In genomic region chr12:83972117-83972516, GRCm38 (mm10) we compare ENCODE assay signal across 9 mouse cellular contexts. TPM values are rescaled to one million over a fixed set of nuclear protein-coding genes. Genes with fewer than 3 reads are reported as not detected.
DNase-seq lines count a peak whose midpoint lies in the region; ATAC-seq and TF ChIP-seq lines count a peak whose summit lies in the region.
"Had no signal": no experiment of that assay in that cellular context is flagged by ENCODE, and none has a peak within 500 bp of the region (broad histone marks: within the 10 kb centered on the region; RNA-seq: fewer than 3 reads in every experiment).

No protein-coding gene starts in this region.

- no peak for ATAC-seq in hindbrain, embryonic 13.5 days (ENCODE audit: low FRiP score)
- peak; percentile 81 for ATAC-seq in intestine, embryonic 16.5 days
- ATAC-seq in liver, embryonic 13.5 days (ENCODE audit: low read depth): peak; percentile 39; the same call in 1 of the 2 replicates
- ATAC-seq in stomach, postnatal 0 days (ENCODE audit: low FRiP score, low TSS enrichment): peak; percentile 74

- WGBS in hindbrain, embryonic 10.5 days: 68% methylated on average over 2 of the region's 2 CpGs
- WGBS in hindbrain, embryonic 13.5 days: 79% methylated on average over 2 of the region's 2 CpGs
- 64% methylated on average over 2 of the region's 2 CpGs for WGBS in intestine, embryonic 16.5 days
- WGBS in liver, embryonic 13.5 days (ENCODE audit: insufficient replicate concordance): 41% methylated on average over 2 of the region's 2 CpGs
- WGBS in stomach, postnatal 0 days: 34% methylated on average over 2 of the region's 2 CpGs

- no peak for TF ChIP-seq POLR2A in brain, embryonic 14.5 days (IDR thresholded peaks at IDR 0.05; ENCODE audit: borderline replicate concordance, extremely low read depth, insufficient read depth, insufficient read length, poor library complexity, severe bottlenecking)

- H3K4me2 ChIP-seq in hindbrain, embryonic 13.5 days: no peak overlapping the region
- H3K4me2 ChIP-seq in intestine, embryonic 16.5 days (ENCODE audit: low read depth, low read length): no peak overlapping the region
- H3K4me2 ChIP-seq in liver, embryonic 13.5 days: no peak overlapping the region
- no peak overlapping the region for H3K4me2 ChIP-seq in stomach, postnatal 0 days (replicated peaks; ENCODE audit: low read depth)
- H3K4me2 ChIP-seq: embryonic facial prominence, embryonic 13.5 days had no signal

- peak; percentile 6 for DNase-seq in hindbrain, embryonic 10.5 days (ENCODE audit: low spot score)
- peak; percentile 35 to 57 for DNase-seq in CD8-positive naive resting alpha-beta T cell, adult 2 months (ENCODE audit: low read depth in 2 of 2, low spot score in 2 of 2)
- DNase-seq in brain, embryonic 14.5 days (ENCODE audit: low read depth): peak; percentile 64
- DNase-seq in liver, embryonic 13.5 days: no peak
- peak; percentile 48 for DNase-seq in stomach, postnatal 0 days (ENCODE audit: low spot score)
- DNase-seq in ovary, postnatal 10 days (ENCODE audit: low spot score): no peak

- TF ChIP-seq EP300 in stomach, postnatal 0 days (optimal IDR thresholded peaks at IDR 0.05): no peak

- H3K36me3 ChIP-seq in hindbrain, embryonic 10.5 days: no peaks in the 10 kb centered on the region
- no peaks in the 10 kb centered on the region for H3K36me3 ChIP-seq in hindbrain, embryonic 13.5 days
- H3K36me3 ChIP-seq in intestine, embryonic 16.5 days (ENCODE audit: control insufficient read depth, insufficient read depth, low read length): no peaks in the 10 kb centered on the region
- no peaks in the 10 kb centered on the region for H3K36me3 ChIP-seq in liver, embryonic 13.5 days
- no peaks in the 10 kb centered on the region for H3K36me3 ChIP-seq in stomach, postnatal 0 days (ENCODE audit: control insufficient read depth, insufficient read depth, low read length)
- H3K36me3 ChIP-seq: embryonic facial prominence, embryonic 13.5 days had no signal

- TF ChIP-seq CTCF in brain, embryonic 14.5 days (IDR thresholded peaks at IDR 0.05; ENCODE audit: borderline replicate concordance, extremely low read depth, insufficient read depth, insufficient read length): peak; percentile 59
- TF ChIP-seq CTCF in stomach, postnatal 0 days (IDR thresholded peaks at IDR 0.05; ENCODE audit: low read depth): peak; percentile 84

- H3K27me3 ChIP-seq in hindbrain, embryonic 10.5 days (ENCODE audit: insufficient read depth, poor library complexity, severe bottlenecking): no peaks in the 10 kb centered on the region
- no peaks in the 10 kb centered on the region for H3K27me3 ChIP-seq in hindbrain, embryonic 13.5 days
- no peaks in the 10 kb centered on the region for H3K27me3 ChIP-seq in intestine, embryonic 16.5 days (replicated peaks; ENCODE audit: control insufficient read depth, insufficient read depth, low read length)
- H3K27me3 ChIP-seq in liver, embryonic 13.5 days: no peaks in the 10 kb centered on the region
- no peaks in the 10 kb centered on the region for H3K27me3 ChIP-seq in stomach, postnatal 0 days (ENCODE audit: control insufficient read depth, insufficient read depth, low read length)
- H3K27me3 ChIP-seq: embryonic facial prominence, embryonic 13.5 days had no signal

- H3K9ac ChIP-seq in hindbrain, embryonic 13.5 days: no peak overlapping the region
- no peak overlapping the region for H3K9ac ChIP-seq in intestine, embryonic 16.5 days (ENCODE audit: low read depth, low read length)
- no peak overlapping the region for H3K9ac ChIP-seq in liver, embryonic 13.5 days
- no peak overlapping the region for H3K9ac ChIP-seq in stomach, postnatal 0 days (ENCODE audit: low read length)
- H3K9ac ChIP-seq: embryonic facial prominence, embryonic 13.5 days had no signal

- no peaks in the 10 kb centered on the region for H3K9me3 ChIP-seq in hindbrain, embryonic 10.5 days
- peaks cover 5% of the 10 kb centered on the region; the same call in 1 of the 2 replicates for H3K9me3 ChIP-seq in hindbrain, embryonic 13.5 days
- H3K9me3 ChIP-seq in intestine, embryonic 16.5 days (ENCODE audit: control insufficient read depth, low read length): no peaks in the 10 kb centered on the region
- H3K9me3 ChIP-seq in liver, embryonic 13.5 days (replicated peaks): no peaks in the 10 kb centered on the region
- H3K9me3 ChIP-seq in stomach, postnatal 0 days (ENCODE audit: control insufficient read depth, low read length): no peaks in the 10 kb centered on the region

- H3K27ac ChIP-seq in hindbrain, embryonic 10.5 days: no peak overlapping the region
- no peak overlapping the region for H3K27ac ChIP-seq in hindbrain, embryonic 13.5 days
- H3K27ac ChIP-seq in intestine, embryonic 16.5 days (ENCODE audit: low read length): no peak overlapping the region
- H3K27ac ChIP-seq in liver, embryonic 13.5 days: no peak overlapping the region
- H3K27ac ChIP-seq in stomach, postnatal 0 days (replicated peaks): no peak overlapping the region
- H3K27ac ChIP-seq: embryonic facial prominence, embryonic 13.5 days had no signal

- no peaks in the 10 kb centered on the region for H3K4me1 ChIP-seq in hindbrain, embryonic 10.5 days (replicated peaks)
- H3K4me1 ChIP-seq in hindbrain, embryonic 13.5 days (replicated peaks): no peaks in the 10 kb centered on the region
- H3K4me1 ChIP-seq in intestine, embryonic 16.5 days (ENCODE audit: control insufficient read depth, insufficient read depth, low read length): 0 out of 2 replicates have a peak, but pooled peaks cover 3% of the 10 kb centered on the region
- 0 out of 2 replicates have a peak, but pooled peaks cover 2% of the 10 kb centered on the region for H3K4me1 ChIP-seq in liver, embryonic 13.5 days (replicated peaks)
- H3K4me1 ChIP-seq in stomach, postnatal 0 days (replicated peaks; ENCODE audit: control insufficient read depth, insufficient read depth): no peaks in the 10 kb centered on the region
- H3K4me1 ChIP-seq: embryonic facial prominence, embryonic 13.5 days had no signal

- no peak overlapping the region for H3K4me3 ChIP-seq in hindbrain, embryonic 10.5 days
- no peak overlapping the region for H3K4me3 ChIP-seq in hindbrain, embryonic 13.5 days
- no peak overlapping the region for H3K4me3 ChIP-seq in intestine, embryonic 16.5 days (ENCODE audit: low read length)
- H3K4me3 ChIP-seq in liver, embryonic 13.5 days (replicated peaks): no peak overlapping the region
- no peak overlapping the region for H3K4me3 ChIP-seq in stomach, postnatal 0 days (ENCODE audit: low read depth, low read length)
- H3K4me3 ChIP-seq: embryonic facial prominence, embryonic 13.5 days had no signal

RNA-seq across cellular contexts. Expression of gene Heatr4, which starts 12.5 kb away (rescaled TPM):
- polyA plus RNA-seq in hindbrain, embryonic 10.5 days (2016; fragmentation: Nextera tagmentation; extraction: Ambion mirVana): not detected in 2 replicates
- polyA plus RNA-seq in hindbrain, embryonic 13.5 days (2015; fragmentation: Nextera tagmentation; extraction: Ambion mirVana): not detected in 2 replicates
- not detected in 2 replicates for polyA plus RNA-seq in brain, embryonic 14.5 days (2012; rRNA removed)
- not detected in 2 replicates for polyA plus RNA-seq in intestine, embryonic 16.5 days (2015; fragmentation: Nextera tagmentation; extraction: Ambion mirVana)
- polyA plus RNA-seq in liver, embryonic 13.5 days (2015; fragmentation: Nextera tagmentation; extraction: Ambion mirVana): not detected in 2 replicates
- polyA plus RNA-seq in stomach, postnatal 0 days (2015; fragmentation: Nextera tagmentation; extraction: Ambion mirVana): 0.06 TPM in 1 of 2 replicates, not detected in the other
- polyA plus RNA-seq: embryonic facial prominence, embryonic 13.5 days had no signal

RNA-seq across cellular contexts. Expression of gene Acot2, which starts 15.5 kb away (rescaled TPM):
- polyA plus RNA-seq in hindbrain, embryonic 10.5 days (2016; fragmentation: Nextera tagmentation; extraction: Ambion mirVana): 15.5 and 20.0 TPM in 2 replicates
- polyA plus RNA-seq in hindbrain, embryonic 13.5 days (2015; fragmentation: Nextera tagmentation; extraction: Ambion mirVana): 14.7 and 17.0 TPM in 2 replicates
- polyA plus RNA-seq in brain, embryonic 14.5 days (2012; rRNA removed): 3.1 and 4.5 TPM in 2 replicates
- polyA plus RNA-seq in intestine, embryonic 16.5 days (2015; fragmentation: Nextera tagmentation; extraction: Ambion mirVana): 35.3 and 39.5 TPM in 2 replicates
- polyA plus RNA-seq in liver, embryonic 13.5 days (2015; fragmentation: Nextera tagmentation; extraction: Ambion mirVana): 14.7 and 16.1 TPM in 2 replicates
- polyA plus RNA-seq in stomach, postnatal 0 days (2015; fragmentation: Nextera tagmentation; extraction: Ambion mirVana): 45.6 and 47.2 TPM in 2 replicates

RNA-seq across cellular contexts. Expression of gene Riox1, which starts 21.7 kb away (rescaled TPM):
- 16.8 and 17.6 TPM in 2 replicates for polyA plus RNA-seq in hindbrain, embryonic 10.5 days (2016; fragmentation: Nextera tagmentation; extraction: Ambion mirVana)
- 10.0 and 10.8 TPM in 2 replicates for polyA plus RNA-seq in hindbrain, embryonic 13.5 days (2015; fragmentation: Nextera tagmentation; extraction: Ambion mirVana)
- 16.4 and 19.2 TPM in 2 replicates for polyA plus RNA-seq in brain, embryonic 14.5 days (2012; rRNA removed)
- 10.2 and 11.7 TPM in 2 replicates for polyA plus RNA-seq in intestine, embryonic 16.5 days (2015; fragmentation: Nextera tagmentation; extraction: Ambion mirVana)
- 9.3 and 9.8 TPM in 2 replicates for polyA plus RNA-seq in liver, embryonic 13.5 days (2015; fragmentation: Nextera tagmentation; extraction: Ambion mirVana)
- 6.9 and 9.9 TPM in 2 replicates for polyA plus RNA-seq in stomach, postnatal 0 days (2015; fragmentation: Nextera tagmentation; extraction: Ambion mirVana)

RNA-seq across cellular contexts. Expression of gene Acot1, which starts 37.2 kb away (rescaled TPM):
- polyA plus RNA-seq in hindbrain, embryonic 10.5 days (2016; fragmentation: Nextera tagmentation; extraction: Ambion mirVana): 39.8 and 45.3 TPM in 2 replicates
- polyA plus RNA-seq in hindbrain, embryonic 13.5 days (2015; fragmentation: Nextera tagmentation; extraction: Ambion mirVana): 77.9 and 83.6 TPM in 2 replicates
- 45.3 and 47.0 TPM in 2 replicates for polyA plus RNA-seq in brain, embryonic 14.5 days (2012; rRNA removed)
- 159 and 188 TPM in 2 replicates for polyA plus RNA-seq in intestine, embryonic 16.5 days (2015; fragmentation: Nextera tagmentation; extraction: Ambion mirVana)
- polyA plus RNA-seq in liver, embryonic 13.5 days (2015; fragmentation: Nextera tagmentation; extraction: Ambion mirVana): 28.2 and 34.7 TPM in 2 replicates
- 135 and 144 TPM in 2 replicates for polyA plus RNA-seq in stomach, postnatal 0 days (2015; fragmentation: Nextera tagmentation; extraction: Ambion mirVana)

RNA-seq across cellular contexts. Expression of gene Numb, which starts 50.4 kb away (rescaled TPM):
- polyA plus RNA-seq in hindbrain, embryonic 10.5 days (2016; fragmentation: Nextera tagmentation; extraction: Ambion mirVana): 27.8 and 39.1 TPM in 2 replicates
- polyA plus RNA-seq in hindbrain, embryonic 13.5 days (2015; fragmentation: Nextera tagmentation; extraction: Ambion mirVana): 19.9 and 25.6 TPM in 2 replicates
- polyA plus RNA-seq in brain, embryonic 14.5 days (2012; rRNA removed): 36.7 and 44.7 TPM in 2 replicates
- 35.7 and 36.1 TPM in 2 replicates for polyA plus RNA-seq in intestine, embryonic 16.5 days (2015; fragmentation: Nextera tagmentation; extraction: Ambion mirVana)
- polyA plus RNA-seq in liver, embryonic 13.5 days (2015; fragmentation: Nextera tagmentation; extraction: Ambion mirVana): 11.8 and 16.3 TPM in 2 replicates
- 19.9 and 22.6 TPM in 2 replicates for polyA plus RNA-seq in stomach, postnatal 0 days (2015; fragmentation: Nextera tagmentation; extraction: Ambion mirVana)

Comparison
In these comparisons a context has a peak if more than half of its experiments do, and no peak if none do; other contexts are left out.
1. DNase-seq: peak in hindbrain, embryonic 10.5 days (single experiment), CD8-positive naive resting alpha-beta T cell, adult 2 months (2 of 2), brain, embryonic 14.5 days (single experiment) and stomach, postnatal 0 days (single experiment); none in liver, embryonic 13.5 days (single experiment) and ovary, postnatal 10 days (single experiment).